9 mouse cellular contexts compared by ENCODE assay signal in genomic region chr1:20554398-20554797, GRCm38 (mm10).
DNase-seq lines count a peak whose midpoint lies in the region; ATAC-seq lines count a peak whose summit lies in the region.
"Had no signal": no experiment of that assay in that cellular context is flagged by ENCODE, and none has a peak within 500 bp of the region (broad histone marks: within the 10 kb centered on the region; RNA-seq: fewer than 3 reads in every experiment).

No protein-coding gene starts in this region.

- ATAC-seq in midbrain, embryonic 11.5 days (ENCODE audit: low FRiP score), result peak; percentile 77

- H3K27me3 ChIP-seq in midbrain, embryonic 11.5 days (ENCODE audit: control insufficient read depth, insufficient read depth, low read length), result no peaks in the 10 kb centered on the region
- H3K27me3 ChIP-seq: liver, embryonic 13.5 days had no signal

- H3K27ac ChIP-seq in midbrain, embryonic 11.5 days (ENCODE audit: low read depth, low read length), result no peak overlapping the region
- H3K27ac ChIP-seq: liver, embryonic 13.5 days had no signal

- no peaks in the 10 kb centered on the region for H3K4me1 ChIP-seq in midbrain, embryonic 11.5 days (ENCODE audit: control insufficient read depth, insufficient read depth, low read length)
- H3K4me1 ChIP-seq: liver, embryonic 13.5 days had no signal

- H3K4me3 ChIP-seq in midbrain, embryonic 11.5 days (ENCODE audit: low read depth, low read length), result no peak overlapping the region
- H3K4me3 ChIP-seq: liver, embryonic 13.5 days had no signal

- H3K4me2 ChIP-seq in midbrain, embryonic 11.5 days, result no peak overlapping the region
- H3K4me2 ChIP-seq: liver, embryonic 13.5 days had no signal

- H3K9me3 ChIP-seq in midbrain, embryonic 11.5 days (ENCODE audit: control insufficient read depth, low read length), result no peaks in the 10 kb centered on the region
- H3K9me3 ChIP-seq: liver, embryonic 13.5 days had no signal

- DNase-seq in gastrocnemius, adult 18-20 months (ENCODE audit: low spot score), result peak; percentile 7
- DNase-seq in gastrocnemius, postnatal 36 days, result no peak
- peak; percentile 8 for DNase-seq in CD4-positive helper T cell, adult 2 months (ENCODE audit: low read depth, low spot score)
- DNase-seq in cerebellum, adult 9-11 months, result peak; percentile 14
- DNase-seq in frontal cortex, postnatal 14 days (ENCODE audit: low spot score in 2 of 2), result peak; percentile 9 to 51
- DNase-seq in layer of hippocampus, adult 9-10 months (ENCODE audit: low spot score), result peak; percentile 51
- DNase-seq in midbrain, embryonic 11.5 days (ENCODE audit: low spot score, missing footprints), result peak; percentile 88
- DNase-seq in yolk sac, embryonic 10.5 days (ENCODE audit: low spot score), result peak; percentile 11
- DNase-seq: liver, embryonic 13.5 days had no signal

- H3K9ac ChIP-seq in midbrain, embryonic 11.5 days (ENCODE audit: low read length), result no peak overlapping the region
- H3K9ac ChIP-seq: liver, embryonic 13.5 days had no signal

- 35% methylated on average over 6 of the region's 6 CpGs for WGBS in midbrain, embryonic 11.5 days

- no peaks in the 10 kb centered on the region for H3K36me3 ChIP-seq in midbrain, embryonic 11.5 days (ENCODE audit: control insufficient read depth, insufficient read depth, low read length)
- H3K36me3 ChIP-seq: liver, embryonic 13.5 days had no signal

- intact Hi-C loops in gastrocnemius, postnatal 36 days (cut with DNase I), result loop anchor here (5.0 kb wide), 1 partner anchor 242 kb away; no protein-coding TSS in a partner anchor

Comparison
In these comparisons a context has a peak if more than half of its experiments do, and no peak if none do; other contexts are left out.
1. DNase-seq: peak in gastrocnemius, adult 18-20 months (single experiment), CD4-positive helper T cell, adult 2 months (single experiment), cerebellum, adult 9-11 months (single experiment), frontal cortex, postnatal 14 days (2 of 2), layer of hippocampus, adult 9-10 months (single experiment), midbrain, embryonic 11.5 days (single experiment) and yolk sac, embryonic 10.5 days (single experiment); none in gastrocnemius, postnatal 36 days (0 of 2).